Mouse (Mus musculus) heart, embryonic 14.5 days (tissue): Measurements from ENCODE around the gene Cntd1. TPM values are rescaled to one million over a fixed set of nuclear protein-coding genes. Genes with fewer than 3 reads are reported as not detected.
A peak's percentile ranks its signal among the peaks of the same experiment; 100 is the strongest.
"Not testable (repeated sequence)": the region's sequence is repeated elsewhere in the genome, so short reads cannot be mapped to it uniquely, and the experiment has no call there.

Experiments
- ATAC-seq: fragments of 200-750 bp; cut with Nextera tagmentation; 2 replicates; pipeline ENCODE4 v1.8.0; 2017; ENCODE audit warnings: low read depth, moderate TSS enrichment; ENCODE audit not compliant: insufficient number of reproducible peaks, insufficient read depth, low FRiP score
- H3K27ac ChIP-seq, 2 experiments: fragments of 200-500 bp in 1 of 2; fragments of 300-500 bp in 1 of 2; sonication (generic) in 1 of 2; replicated peaks in 1 of 2; 2 replicates each; pipeline ENCODE4 v1.5.1; 2012 to 2014; ENCODE audit warnings: low read depth in 2 of 2, low read length in 2 of 2, control low read depth in 1 of 2, mild to moderate bottlenecking in 1 of 2, mixed read lengths in 1 of 2; ENCODE audit not compliant: control insufficient read depth in 1 of 2, insufficient read depth in 1 of 2
- H3K27me3 ChIP-seq: fragments of 300-500 bp; sonication (generic); 2 replicates; pipeline ENCODE4 v1.6.1; 2014; ENCODE audit warnings: mild to moderate bottlenecking, low read length, control low read depth; ENCODE audit not compliant: control insufficient read depth, insufficient read depth
- H3K36me3 ChIP-seq: fragments of 300-500 bp; sonication (generic); 2 replicates; pipeline ENCODE4 v1.6.1; 2014; ENCODE audit warnings: mild to moderate bottlenecking, control low read depth, low read length, mixed read lengths; ENCODE audit not compliant: control insufficient read depth, insufficient read depth
- H3K4me1 ChIP-seq, 2 experiments: fragments of 200-500 bp in 1 of 2; fragments of 300-500 bp in 1 of 2; sonication (generic) in 1 of 2; 2 replicates each; pipeline ENCODE4 v1.6.1; 2012 to 2014; ENCODE audit warnings: low read length in 2 of 2, control low read depth in 1 of 2, mixed read lengths in 1 of 2; ENCODE audit not compliant: control insufficient read depth in 2 of 2, insufficient read depth in 2 of 2
- H3K4me2 ChIP-seq: fragments of 300-500 bp; sonication (generic); 2 replicates; pipeline ENCODE4 v1.6.1; 2014; ENCODE audit warnings: mild to moderate bottlenecking, low read length
- H3K4me3 ChIP-seq, 2 experiments: fragments of 200-500 bp in 1 of 2; fragments of 300-500 bp in 1 of 2; sonication (generic) in 1 of 2; 2 replicates each; pipeline ENCODE4 v1.5.1; 2012 to 2014; ENCODE audit warnings: low read length in 2 of 2, mild to moderate bottlenecking in 2 of 2, control low read depth in 1 of 2, low read depth in 1 of 2, moderate library complexity in 1 of 2; ENCODE audit not compliant: control insufficient read depth in 1 of 2, insufficient read depth in 1 of 2
- H3K9ac ChIP-seq: fragments of 300-500 bp; sonication (generic); 2 replicates; pipeline ENCODE4 v1.6.1; 2014; ENCODE audit warnings: mild to moderate bottlenecking, low read length
- H3K9me3 ChIP-seq: fragments of 300-500 bp; sonication (generic); 2 replicates; pipeline ENCODE4 v1.6.1; 2016; ENCODE audit warnings: low read length, control low read depth; ENCODE audit not compliant: control insufficient read depth
- WGBS: fragments of 180-500 bp; shearing (Covaris S2); extraction: QIAGEN DNeasy Blood & Tissue Kit; methylation state at CpG from one replicate; pipeline ENCODE4 v1.1.7; 2014; 5-methylcytosine and 5-hydroxymethylcytosine counted together
- polyA plus RNA-seq: library from polyadenylated mRNA; unstranded; fragments of >200 nt; fragmentation: Nextera tagmentation; extraction: Ambion mirVana; gene quantifications from 2 replicates; pipeline ENCODE4 v1.2.1, GENCODE M21; 2014

Gene Cntd1
- polyA plus RNA-seq, 1 experiment from 2014 or later = 0.51 TPM

DNA sequence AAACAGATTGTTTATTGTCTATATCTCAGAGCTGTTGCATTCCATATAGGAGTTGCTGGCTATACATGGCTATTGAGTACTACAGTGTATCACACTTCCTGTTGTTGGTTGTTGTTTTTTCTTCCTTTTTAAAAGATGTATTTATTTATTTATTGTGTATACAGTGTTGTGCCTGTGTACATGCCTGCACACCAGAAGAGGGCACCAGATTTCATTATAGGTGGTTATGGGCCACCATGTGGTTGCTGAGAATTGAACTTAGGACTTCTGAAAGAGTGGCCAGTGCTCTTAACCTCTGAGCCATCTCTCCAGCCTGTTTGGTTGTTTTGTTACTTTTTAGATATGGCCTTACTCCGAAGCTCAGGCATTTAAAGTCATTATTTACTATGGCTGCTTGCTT is 35.8 kb downstream of the Cntd1 start:
- ATAC-seq = no peak
- H3K9ac ChIP-seq = no peak overlapping the region
- peaks cover 0 to 9% of the 10 kb centered on the region in 2 experiments; a peak in 2 of 4 replicates for H3K4me1 ChIP-seq
- peaks cover 26% of the 10 kb centered on the region for H3K36me3 ChIP-seq
- 97% methylated on average over 1 of the region's 1 CpGs for WGBS
- H3K27me3 ChIP-seq = no peaks in the 10 kb centered on the region
- H3K27ac ChIP-seq = no peak overlapping the region
- no peak overlapping the region for H3K4me3 ChIP-seq
- H3K9me3 ChIP-seq = no peaks in the 10 kb centered on the region
- H3K4me2 ChIP-seq = no peak overlapping the region

DNA sequence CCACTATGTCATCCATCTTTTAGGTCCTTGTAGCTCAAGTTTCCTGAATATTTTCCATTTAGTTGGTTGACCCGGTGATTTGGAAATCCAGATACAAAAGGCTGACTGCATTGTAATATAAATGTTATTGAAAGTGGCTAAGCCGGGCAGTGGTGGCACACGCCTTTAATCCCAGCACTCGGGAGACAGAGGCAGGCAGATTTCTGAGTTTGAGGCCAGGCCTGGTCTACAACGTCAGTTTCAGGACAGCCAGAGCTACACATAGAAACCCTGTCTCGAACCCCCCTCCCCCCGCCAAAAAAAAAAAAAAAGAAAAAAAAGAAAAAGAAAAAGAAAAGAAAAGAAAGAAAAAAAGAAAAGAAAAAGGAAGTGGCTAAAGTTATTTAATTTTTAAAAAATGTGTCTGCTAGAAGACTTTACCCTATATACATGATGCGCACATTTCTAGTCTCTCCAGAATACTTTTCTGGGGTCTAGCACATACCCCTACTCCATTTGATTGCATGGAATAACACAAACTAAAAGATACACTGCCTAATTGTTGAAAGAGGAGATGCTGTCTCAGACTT is 36.4 kb downstream of the Cntd1 start:
- H3K4me1 ChIP-seq = peaks cover 0 to 9% of the 10 kb centered on the region in 2 experiments; a peak in 2 of 4 replicates
- peak overlapping the region; percentile 91 to 98 for H3K4me3 ChIP-seq
- peaks cover 32% of the 10 kb centered on the region for H3K36me3 ChIP-seq
- H3K27me3 ChIP-seq = no peaks in the 10 kb centered on the region
- no peak for ATAC-seq
- H3K4me2 ChIP-seq = peak overlapping the region; percentile 77
- peak overlapping the region; percentile 95 for H3K9ac ChIP-seq
- no peaks in the 10 kb centered on the region for H3K9me3 ChIP-seq
- WGBS = 80% methylated on average over 8 of the region's 8 CpGs
- H3K27ac ChIP-seq = peak overlapping the region; percentile 79 to 81

DNA sequence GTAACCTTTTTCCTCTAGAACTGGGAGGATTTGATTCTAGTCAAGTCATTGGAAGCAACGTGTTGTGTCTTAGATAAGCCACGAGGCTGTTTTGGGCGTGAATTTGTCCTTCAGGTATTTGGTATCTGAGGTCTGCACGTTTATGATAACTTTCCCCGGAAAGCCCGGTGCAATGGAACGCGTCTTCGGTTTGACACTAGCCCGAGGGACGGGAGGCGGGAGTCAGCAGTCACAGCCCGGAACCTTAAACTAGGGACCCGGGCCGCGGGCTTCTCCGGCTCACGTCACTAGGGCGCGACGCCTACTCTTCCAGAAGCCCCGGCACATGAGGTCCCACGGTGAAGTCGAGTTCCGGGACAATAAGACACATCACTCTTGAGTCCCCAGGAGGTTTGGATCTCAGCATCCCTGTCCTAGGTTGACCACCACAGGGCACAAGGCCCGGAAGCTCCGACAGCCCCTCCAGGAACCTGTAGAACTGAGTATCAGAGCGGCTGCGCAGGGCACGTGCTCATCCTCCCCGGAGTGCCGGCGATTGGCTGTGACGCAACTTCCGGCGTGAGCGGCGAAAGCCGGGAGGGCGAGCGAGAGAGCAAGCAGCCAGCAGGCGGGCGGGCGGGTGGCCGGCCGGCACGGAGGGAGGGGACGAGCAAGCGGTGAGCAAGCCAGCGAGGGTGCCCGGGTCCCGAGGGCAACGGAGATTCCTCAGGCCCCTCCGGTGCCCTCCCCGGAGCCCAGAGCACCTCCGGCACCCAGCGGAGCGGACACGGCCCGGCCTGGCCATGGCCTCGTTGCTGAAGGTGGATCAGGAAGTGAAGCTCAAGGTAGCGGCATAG is 37.1 kb downstream of the Cntd1 start, which contains the start of gene Psme3:
Gene Psme3 (plus strand): TSS at position 549 of the 836 bp plus-strand sequence.
- peak within 1 kb of the TSS; percentile 91 to 98 for H3K4me3 ChIP-seq
- H3K9ac ChIP-seq = peak within 1 kb of the TSS; percentile 95
- H3K27ac ChIP-seq = peak within 1 kb of the TSS; percentile 79 to 81
- H3K27me3 ChIP-seq = no peaks in the 10 kb centered on the region
- H3K9me3 ChIP-seq = no peaks in the 10 kb centered on the region
- peak within 1 kb of the TSS; percentile 77 for H3K4me2 ChIP-seq
- peaks cover 40% of the 10 kb centered on the region for H3K36me3 ChIP-seq
- WGBS = under 1% methylated on average over 58 of the region's 62 CpGs
- peaks cover 0 to 9% of the 10 kb centered on the region in 2 experiments; a peak in 2 of 4 replicates for H3K4me1 ChIP-seq
- ATAC-seq = peak; percentile 86

DNA sequence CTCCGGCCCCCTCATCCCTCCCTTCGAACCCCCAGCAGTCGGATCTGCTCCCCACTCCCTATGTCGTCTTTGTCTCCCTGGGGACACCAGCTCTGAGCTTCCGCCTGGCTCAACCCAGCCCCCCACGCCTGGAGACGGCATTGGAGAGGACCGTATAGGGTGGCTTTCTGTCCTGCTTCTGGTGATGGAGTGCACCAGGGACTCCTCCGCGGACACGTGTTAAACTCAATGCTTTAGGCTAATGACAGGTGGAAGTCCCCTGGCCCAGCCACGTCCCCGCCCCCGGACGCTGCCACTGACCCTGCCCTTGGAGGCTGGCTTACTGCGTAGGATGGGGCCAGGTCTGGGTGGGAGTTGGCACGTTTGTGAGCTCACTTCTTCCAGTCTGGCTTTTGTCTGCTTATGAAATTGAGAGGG is 37.7 kb downstream of the Cntd1 start:
- H3K4me1 ChIP-seq = peaks cover 0 to 9% of the 10 kb centered on the region in 2 experiments; a peak in 2 of 4 replicates
- no peaks in the 10 kb centered on the region for H3K27me3 ChIP-seq
- ATAC-seq = peak; percentile 58
- peak overlapping the region; percentile 91 to 98 for H3K4me3 ChIP-seq
- peak overlapping the region; percentile 0 to 81; a peak in 1 of 4 replicates for H3K27ac ChIP-seq
- H3K9me3 ChIP-seq = no peaks in the 10 kb centered on the region
- peak overlapping the region; percentile 95 for H3K9ac ChIP-seq
- peaks cover 46% of the 10 kb centered on the region for H3K36me3 ChIP-seq
- WGBS = under 1% methylated on average over 17 of the region's 17 CpGs
- peak overlapping the region; percentile 77 for H3K4me2 ChIP-seq

DNA sequence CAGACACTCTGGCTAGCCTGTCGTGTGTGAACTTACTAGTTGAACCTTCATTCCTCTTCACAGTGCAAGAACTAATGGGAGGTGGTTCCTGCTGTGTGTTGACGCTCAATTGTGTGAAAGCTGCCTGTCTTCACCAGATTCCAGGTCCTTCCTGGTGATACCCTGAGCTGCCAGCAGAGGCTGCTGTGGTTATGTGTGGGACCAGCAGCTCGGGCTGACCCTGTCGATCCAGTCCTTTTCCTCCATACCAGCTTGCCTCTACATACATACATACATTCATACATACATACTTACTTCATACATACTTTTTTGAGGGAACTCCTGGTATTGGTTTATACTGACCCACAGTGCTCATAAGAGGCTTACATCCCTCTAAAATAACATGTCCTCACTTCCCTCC is 44.8 kb downstream of the Cntd1 start:
- H3K4me2 ChIP-seq = no peak overlapping the region
- no peaks in the 10 kb centered on the region for H3K27me3 ChIP-seq
- no peaks in the 10 kb centered on the region for H3K9me3 ChIP-seq
- whole genome bisulfite sequencing = 8% methylated on average over 4 of the region's 4 CpGs
- H3K27ac ChIP-seq = no peak overlapping the region
- no peak for ATAC-seq
- no peak overlapping the region for H3K4me3 ChIP-seq
- H3K9ac ChIP-seq = no peak overlapping the region
- H3K4me1 ChIP-seq = peaks cover under 1 to 5% of the 10 kb centered on the region in 2 experiments; a peak in 3 of 4 replicates
- H3K36me3 ChIP-seq = peaks cover 73% of the 10 kb centered on the region

DNA sequence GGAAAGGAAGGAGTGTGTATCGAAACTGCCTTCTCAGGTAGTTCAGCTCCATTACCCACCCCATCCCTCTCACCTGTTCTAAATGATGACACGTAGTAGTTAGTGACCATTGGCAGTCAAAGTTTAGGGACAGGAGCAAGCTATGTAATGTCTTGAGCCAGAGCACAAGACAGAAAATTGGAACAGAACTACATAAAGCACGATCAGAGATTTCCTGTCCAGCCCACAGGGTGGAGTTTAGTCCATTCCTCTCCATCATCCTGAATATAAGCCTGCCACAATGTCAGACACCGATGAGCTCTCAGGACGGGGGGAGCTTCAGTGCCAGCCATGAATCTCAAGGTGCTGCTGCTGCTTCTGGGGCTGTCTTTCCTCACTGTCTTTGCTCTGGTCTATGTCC is 46.0 kb downstream of the Cntd1 start, which contains the start of gene Aoc2:
Gene Aoc2 (plus strand): TSS at position 301 of the 400 bp plus-strand sequence.
- H3K27me3 ChIP-seq = no peaks in the 10 kb centered on the region
- no peak within 1 kb of the TSS for H3K9ac ChIP-seq
- no peak within 1 kb of the TSS for H3K27ac ChIP-seq
- 90% methylated on average over 5 of the region's 5 CpGs for WGBS
- peaks cover 62% of the 10 kb centered on the region for H3K36me3 ChIP-seq
- no peak for ATAC-seq
- no peak within 1 kb of the TSS for H3K4me3 ChIP-seq
- peaks cover 7 to 12% of the 10 kb centered on the region in 2 experiments for H3K4me1 ChIP-seq
- no peak within 1 kb of the TSS for H3K4me2 ChIP-seq
- no peaks in the 10 kb centered on the region for H3K9me3 ChIP-seq

DNA sequence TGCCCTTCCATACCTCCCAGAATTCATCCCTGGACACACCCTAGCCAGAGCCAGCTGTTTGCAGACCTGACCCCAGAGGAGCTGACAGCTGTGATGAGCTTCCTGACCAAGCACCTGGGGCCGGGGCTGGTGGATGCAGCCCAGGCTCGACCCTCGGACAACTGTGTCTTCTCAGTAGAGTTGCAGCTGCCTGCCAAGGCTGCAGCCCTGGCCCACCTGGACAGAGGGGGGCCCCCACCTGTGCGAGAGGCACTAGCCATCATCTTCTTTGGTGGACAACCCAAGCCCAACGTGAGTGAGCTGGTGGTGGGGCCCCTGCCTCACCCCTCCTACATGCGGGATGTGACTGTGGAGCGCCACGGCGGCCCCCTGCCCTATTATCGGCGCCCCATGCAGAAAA is 46.4 kb downstream of the Cntd1 start:
- H3K27me3 ChIP-seq, H3K9ac ChIP-seq, H3K4me3 ChIP-seq, H3K4me2 ChIP-seq, H3K9me3 ChIP-seq, H3K27ac ChIP-seq, ATAC-seq: not testable (repeated sequence)
- H3K36me3 ChIP-seq = peaks cover 57% of the 10 kb centered on the region
- peaks cover 7 to 12% of the 10 kb centered on the region in 2 experiments for H3K4me1 ChIP-seq
- 87% methylated on average over 10 of the region's 11 CpGs for WGBS
